Mouse (Mus musculus) spleen, postnatal 36 days (tissue): ENCODE results near the gene Lifr.
A peak's percentile ranks its signal among the peaks of the same experiment; 100 is the strongest.

Experiments
- DNase-seq, 2 experiments: peaks; one replicate each; pipeline ENCODE4 v3.0.0; 2022; ENCODE audit warnings: low spot score in 2 of 2, mixed read lengths in 1 of 2

Lifr gene

GRCm38 (mm10) chr15:7202981-7203380, 112.6 kb downstream of the Lifr start:
- no peak for DNase-seq

GRCm38 (mm10) chr15:7203606-7204330, 113.4 kb downstream of the Lifr start:
- DNase-seq, result peak; percentile 8 to 22

- no peak for DNase-seq
Measured at GRCm38 (mm10) chr15:7204917-7205316, 114.5 kb downstream of the Lifr start.

- no peak for DNase-seq
Measured at GRCm38 (mm10) chr15:7206110-7206509, 115.7 kb downstream of the Lifr start.

GRCm38 (mm10) chr15:7207292-7207691, 116.9 kb downstream of the Lifr start:
- DNase-seq, result no peak

- DNase-seq, result no peak
Measured at GRCm38 (mm10) chr15:7208180-7208579, 117.8 kb downstream of the Lifr start.

- no peak for DNase-seq
Measured at GRCm38 (mm10) chr15:7213683-7214082, 123.3 kb downstream of the Lifr start.

GRCm38 (mm10) chr15:7215845-7216244, 125.4 kb downstream of the Lifr start:
- DNase-seq, result no peak

GRCm38 (mm10) chr15:7216581-7217272, 126.3 kb downstream of the Lifr start:
- peak; percentile 81 for DNase-seq

GRCm38 (mm10) chr15:7217273-7217598, 126.8 kb downstream of the Lifr start:
- DNase-seq, result no peak

GRCm38 (mm10) chr15:7222809-7223208, 132.4 kb downstream of the Lifr start:
- no peak for DNase-seq

GRCm38 (mm10) chr15:7224151-7224775, 133.8 kb downstream of the Lifr start:
- no peak for DNase-seq

GRCm38 (mm10) chr15:7226225-7226624, 135.8 kb downstream of the Lifr start:
- DNase-seq, result peak; percentile 53 to 57

- DNase-seq, result no peak
Measured at GRCm38 (mm10) chr15:7233393-7234090, 143.1 kb downstream of the Lifr start.

- DNase-seq, result no peak
Measured at GRCm38 (mm10) chr15:7239904-7240303, 149.5 kb downstream of the Lifr start.

GRCm38 (mm10) chr15:7240950-7241349, 150.5 kb downstream of the Lifr start:
- DNase-seq, result no peak

- DNase-seq, result peak in 1 of 2 experiments; percentile 3
Measured at GRCm38 (mm10) chr15:7242161-7242850, 151.9 kb downstream of the Lifr start.
